In genomic region chr8:85076993-85077392, GRCm38 (mm10) we compare ENCODE assay signal across 9 mouse cellular contexts. TPM values are rescaled to one million over a fixed set of nuclear protein-coding genes. Genes with fewer than 3 reads are reported as not detected.
DNase-seq lines count a peak whose midpoint lies in the region; ATAC-seq and TF ChIP-seq lines count a peak whose summit lies in the region.
"Had no signal": no experiment of that assay in that cellular context is flagged by ENCODE, and none has a peak within 500 bp of the region (broad histone marks: within the 10 kb centered on the region; RNA-seq: fewer than 3 reads in every experiment).

No protein-coding gene starts in this region.

- no peak overlapping the region for H3K9ac ChIP-seq in liver, postnatal 0 days (replicated peaks)

- peak; percentile 94 for TF ChIP-seq CTCF in cortical plate, adult 2 months (IDR thresholded peaks at IDR 0.05; ENCODE audit: extremely low read depth, insufficient read depth, low read length)
- peak; percentile 99 for TF ChIP-seq CTCF in liver, postnatal 0 days (IDR thresholded peaks at IDR 0.05; ENCODE audit: low read depth)

- no peak overlapping the region for H3K4me3 ChIP-seq in cortical plate, adult 2 months (ENCODE audit: insufficient read depth, low read length)
- H3K4me3 ChIP-seq in liver, postnatal 0 days (ENCODE audit: low read depth, low read length), result no peak overlapping the region

- H3K36me3 ChIP-seq in liver, postnatal 0 days (replicated peaks; ENCODE audit: insufficient read depth, low read length), result peaks cover 35% of the 10 kb centered on the region

- no peaks in the 10 kb centered on the region for H3K27me3 ChIP-seq in liver, postnatal 0 days (ENCODE audit: insufficient read depth, low read length)

- 0% methylated on average over 2 of the region's 2 CpGs for WGBS in liver, postnatal 0 days (ENCODE audit: insufficient replicate concordance)

- TF ChIP-seq EP300 in liver, postnatal 0 days (IDR thresholded peaks at IDR 0.05; ENCODE audit: low read depth), result no peak

- TF ChIP-seq POLR2A in cortical plate, adult 2 months (IDR thresholded peaks at IDR 0.05; ENCODE audit: extremely low read depth, insufficient read depth, low read length), result no peak

- no peaks in the 10 kb centered on the region for H3K9me3 ChIP-seq in liver, postnatal 0 days (ENCODE audit: low read length)

- no peak overlapping the region for H3K4me2 ChIP-seq in liver, postnatal 0 days (ENCODE audit: low read depth, low read length)

- peaks cover 7% of the 10 kb centered on the region for H3K4me1 ChIP-seq in cortical plate, adult 2 months (ENCODE audit: control insufficient read depth, insufficient read depth, low read length)
- H3K4me1 ChIP-seq in liver, postnatal 0 days (ENCODE audit: insufficient read depth), result peaks cover 20% of the 10 kb centered on the region

- intact Hi-C loops in gastrocnemius, postnatal 36 days (cut with DNase I), result loop anchor here (5.0 to 10.0 kb wide), 2 partner anchors 95 to 338 kb away; no protein-coding TSS in a partner anchor

- ATAC-seq in CD4-positive, CD25-positive, alpha-beta regulatory T cell, adult 4 months, result peak; percentile 68
- ATAC-seq in liver, postnatal 0 days, result peak; percentile 58

- DNase-seq in ZHBTc4 (ENCODE audit: low read depth, low spot score), result peak; percentile 93
- DNase-seq in gastrocnemius, postnatal 36 days, result peak; percentile 58 to 68
- peak; percentile 83 to 84 for DNase-seq in kidney, postnatal 36 days
- DNase-seq in liver, postnatal 0 days, result peak; percentile 85
- peak; percentile 95 for DNase-seq in retina, embryonic 14.5 days (ENCODE audit: low spot score)
- peak; percentile 79 for DNase-seq in thymus, postnatal 14 days

- no peak overlapping the region for H3K27ac ChIP-seq in cortical plate, adult 2 months (ENCODE audit: insufficient read depth, low read length)
- H3K27ac ChIP-seq in liver, postnatal 0 days (ENCODE audit: low read depth), result 0 out of 2 replicates have a peak overlapping the region, but pooled peaks have one; percentile 18

RNA-seq across cellular contexts. Expression of gene Wdr83os, which starts 3.5 kb away (rescaled TPM):
- polyA plus RNA-seq in CD4-positive, CD25-positive, alpha-beta regulatory T cell, adult 4 months (2017; shearing (Covaris generic)), result 100 to 1,000 TPM; 130 to 136 TPM
- polyA plus RNA-seq in cortical plate, adult 2 months (2012; rRNA removed), result 120 and 139 TPM in 2 replicates
- total RNA-seq in gastrocnemius, postnatal 36 days (2021), result 10 to 100 TPM; 37.3 to 44.5 TPM
- 63.5 and 66.8 TPM in 2 replicates for polyA plus RNA-seq in liver, postnatal 0 days (2015; fragmentation: Nextera tagmentation; extraction: Ambion mirVana)

RNA-seq across cellular contexts. Expression of gene Wdr83, which starts 4.1 kb away (rescaled TPM):
- 10 to 100 TPM; 41.0 to 56.0 TPM for polyA plus RNA-seq in CD4-positive, CD25-positive, alpha-beta regulatory T cell, adult 4 months (2017; shearing (Covaris generic))
- 54.7 and 56.4 TPM in 2 replicates for polyA plus RNA-seq in cortical plate, adult 2 months (2012; rRNA removed)
- 10 to 100 TPM; 13.5 to 15.6 TPM for total RNA-seq in gastrocnemius, postnatal 36 days (2021)
- 17.6 and 18.4 TPM in 2 replicates for polyA plus RNA-seq in liver, postnatal 0 days (2015; fragmentation: Nextera tagmentation; extraction: Ambion mirVana)

RNA-seq across cellular contexts. Expression of gene Dhps, which starts 5.4 kb away (rescaled TPM):
- polyA plus RNA-seq in CD4-positive, CD25-positive, alpha-beta regulatory T cell, adult 4 months (2017; shearing (Covaris generic)), result 10 to 100 TPM; 42.7 to 45.0 TPM
- polyA plus RNA-seq in cortical plate, adult 2 months (2012; rRNA removed), result 70.6 and 74.6 TPM in 2 replicates
- total RNA-seq in gastrocnemius, postnatal 36 days (2021), result 10 to 100 TPM; 18.2 to 23.6 TPM
- polyA plus RNA-seq in liver, postnatal 0 days (2015; fragmentation: Nextera tagmentation; extraction: Ambion mirVana), result 24.8 and 27.7 TPM in 2 replicates

RNA-seq across cellular contexts. Expression of gene Man2b1, which starts 6.1 kb away (rescaled TPM):
- polyA plus RNA-seq in CD4-positive, CD25-positive, alpha-beta regulatory T cell, adult 4 months (2017; shearing (Covaris generic)), result 100 to 1,000 TPM in 1 of 2 experiments, 10 to 100 TPM in 1; 98.3 to 117 TPM
- 49.2 and 50.1 TPM in 2 replicates for polyA plus RNA-seq in cortical plate, adult 2 months (2012; rRNA removed)
- total RNA-seq in gastrocnemius, postnatal 36 days (2021), result 1 to 10 TPM; 9.0 TPM
- 42.6 and 44.6 TPM in 2 replicates for polyA plus RNA-seq in liver, postnatal 0 days (2015; fragmentation: Nextera tagmentation; extraction: Ambion mirVana)

RNA-seq across cellular contexts. Expression of gene Gm5741, which starts 9.2 kb away (rescaled TPM):
- polyA plus RNA-seq in CD4-positive, CD25-positive, alpha-beta regulatory T cell, adult 4 months (2017; shearing (Covaris generic)), result 1 to 10 TPM; 1.1 to 3.6 TPM
- not detected in 2 replicates for polyA plus RNA-seq in cortical plate, adult 2 months (2012; rRNA removed)
- not detected for total RNA-seq in gastrocnemius, postnatal 36 days (2021)
- not detected in 2 replicates for polyA plus RNA-seq in liver, postnatal 0 days (2015; fragmentation: Nextera tagmentation; extraction: Ambion mirVana)
- polyA plus RNA-seq: heart, embryonic 16.5 days had no signal
